Comparison of ENCODE assay signal across 9 mouse cellular contexts in genomic region chr8:120308553-120308952, GRCm38 (mm10).
DNase-seq lines count a peak whose midpoint lies in the region; ATAC-seq and TF ChIP-seq lines count a peak whose summit lies in the region.
"Had no signal": no experiment of that assay in that cellular context is flagged by ENCODE, and none has a peak within 500 bp of the region (broad histone marks: within the 10 kb centered on the region; RNA-seq: fewer than 3 reads in every experiment).

No protein-coding gene starts in this region.

- H3K79me2 ChIP-seq in heart, adult 2 months (replicated peaks; ENCODE audit: control insufficient read depth, insufficient read depth, low read length) = peaks cover 2% of the 10 kb centered on the region; the same call in 1 of the 2 replicates

- DNase-seq in heart, adult 2 months = peak; percentile 56 to 68
- no peak for DNase-seq in heart, postnatal 4 days
- DNase-seq in brain, embryonic 14.5 days (ENCODE audit: low read depth) = peak; percentile 80
- peak; percentile 68 for DNase-seq in gastrocnemius, postnatal 14 days
- DNase-seq in right cerebral cortex, postnatal 10 days (ENCODE audit: low spot score in 2 of 2) = no peak
- DNase-seq in layer of hippocampus, postnatal 36 days = no peak
- no peak for DNase-seq in thymus, postnatal 4 days

- H3K9ac ChIP-seq in heart, adult 2 months (ENCODE audit: low read depth, low read length) = no peak overlapping the region
- H3K9ac ChIP-seq in midbrain, embryonic 15.5 days = no peak overlapping the region

- no peaks in the 10 kb centered on the region for H3K36me3 ChIP-seq in heart, adult 2 months (ENCODE audit: control insufficient read depth, insufficient read depth, low read length)
- H3K36me3 ChIP-seq in midbrain, embryonic 15.5 days (replicated peaks) = no peaks in the 10 kb centered on the region

- no peaks in the 10 kb centered on the region for H3K9me3 ChIP-seq in midbrain, embryonic 15.5 days

- no peak overlapping the region for H3K27ac ChIP-seq in heart, adult 2 months
- peak overlapping the region; percentile 69 for H3K27ac ChIP-seq in midbrain, embryonic 15.5 days
- H3K27ac ChIP-seq: kidney, postnatal 0 days had no signal

- WGBS in heart, adult 2 months = 41% methylated on average over 9 of the region's 9 CpGs
- WGBS in midbrain, embryonic 15.5 days = 46% methylated on average over 9 of the region's 9 CpGs

- peaks cover 7% of the 10 kb centered on the region for H3K4me1 ChIP-seq in heart, adult 2 months (ENCODE audit: control insufficient read depth, insufficient read depth, low read length)
- H3K4me1 ChIP-seq in midbrain, embryonic 15.5 days = peaks cover 56% of the 10 kb centered on the region

- H3K27me3 ChIP-seq in heart, adult 2 months (ENCODE audit: control insufficient read depth, insufficient read depth, low read length) = no peaks in the 10 kb centered on the region
- 0 out of 2 replicates have a peak, but pooled peaks cover 4% of the 10 kb centered on the region for H3K27me3 ChIP-seq in midbrain, embryonic 15.5 days (replicated peaks)

- intact Hi-C loops in heart, adult 2 months (cut with DNase I) = no loop called here
- intact Hi-C loops in gastrocnemius, postnatal 14 days (cut with DNase I; ENCODE audit: low total_unique reads) = no loop called here

- H3K4me3 ChIP-seq in heart, adult 2 months = no peak overlapping the region
- H3K4me3 ChIP-seq in midbrain, embryonic 15.5 days = no peak overlapping the region

- no peak for TF ChIP-seq CTCF in heart, adult 2 months (IDR thresholded peaks at IDR 0.05)
- no peak for TF ChIP-seq CTCF in brain, embryonic 14.5 days (IDR thresholded peaks at IDR 0.05; ENCODE audit: borderline replicate concordance, extremely low read depth, insufficient read depth, insufficient read length)

- ATAC-seq in midbrain, embryonic 15.5 days (replicated peaks) = no peak

- TF ChIP-seq POLR2A in heart, adult 2 months (IDR thresholded peaks at IDR 0.05; ENCODE audit: insufficient read depth, low read depth, low read length) = no peak
- no peak for TF ChIP-seq POLR2A in brain, embryonic 14.5 days (IDR thresholded peaks at IDR 0.05; ENCODE audit: borderline replicate concordance, extremely low read depth, insufficient read depth, insufficient read length, poor library complexity, severe bottlenecking)

- TF ChIP-seq EP300 in heart, adult 2 months (IDR thresholded peaks at IDR 0.05; ENCODE audit: insufficient read depth, low read depth, low read length) = no peak

- no peak overlapping the region for H3K4me2 ChIP-seq in midbrain, embryonic 15.5 days

Comparison
In these comparisons a context has a peak if more than half of its experiments do, and no peak if none do; other contexts are left out.
1. DNase-seq: peak in heart, adult 2 months (2 of 2), brain, embryonic 14.5 days (single experiment) and gastrocnemius, postnatal 14 days (single experiment); none in heart, postnatal 4 days (single experiment), right cerebral cortex, postnatal 10 days (0 of 2), layer of hippocampus, postnatal 36 days (0 of 2) and thymus, postnatal 4 days (single experiment).